8 mouse cellular contexts compared by ENCODE assay signal in the genomic region with DNA sequence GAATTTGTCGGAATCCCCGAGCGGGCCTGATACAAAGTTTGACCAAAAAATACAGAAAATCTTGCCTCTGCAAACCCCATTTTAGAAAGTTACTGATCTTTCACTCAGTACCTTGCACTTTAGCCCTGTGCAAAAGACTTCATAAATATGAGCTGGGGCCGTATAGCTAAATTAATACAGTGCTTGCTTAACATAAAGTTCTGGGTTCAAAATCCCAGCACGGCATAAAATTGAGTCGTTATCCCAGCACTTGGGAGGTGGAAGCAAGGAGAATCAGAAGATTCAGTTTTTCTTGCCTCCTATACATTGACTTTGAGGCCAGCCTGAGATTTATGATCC. TPM values are rescaled to one million over a fixed set of nuclear protein-coding genes. Genes with fewer than 3 reads are reported as not detected.
DNase-seq lines count a peak whose midpoint lies in the region; ATAC-seq and TF ChIP-seq lines count a peak whose summit lies in the region.

No protein-coding gene starts in this region.

- peak; percentile 14; the same call in 1 of the 2 replicates for ATAC-seq in megakaryocyte, adult 5-6 weeks (ENCODE audit: poor library complexity, severe bottlenecking)

- DNase-seq in heart, embryonic 10.5 days (ENCODE audit: low spot score), result no peak
- no peak for DNase-seq in heart, adult 9 months (ENCODE audit: low spot score in 2 of 2)
- no peak for DNase-seq in hindbrain, embryonic 10.5 days (ENCODE audit: low spot score)
- no peak for DNase-seq in frontal cortex, postnatal 14 days (ENCODE audit: low spot score in 2 of 2)
- DNase-seq in spleen, postnatal 14 days (ENCODE audit: low spot score in 2 of 2), result no peak
- DNase-seq in cerebellum, postnatal 25 days, result no peak

- peak overlapping the region; percentile 97 for H3K4me3 ChIP-seq in heart, embryonic 10.5 days
- H3K4me3 ChIP-seq in E14TG2a.4 (replicated peaks; ENCODE audit: low read length), result peak overlapping the region; percentile 95
- H3K4me3 ChIP-seq in hindbrain, embryonic 10.5 days, result peak overlapping the region; percentile 83

- H3K4me1 ChIP-seq in heart, embryonic 10.5 days, result peaks cover 32% of the 10 kb centered on the region
- peaks cover 68% of the 10 kb centered on the region for H3K4me1 ChIP-seq in E14TG2a.4 (replicated peaks; ENCODE audit: low read depth, low read length)
- H3K4me1 ChIP-seq in hindbrain, embryonic 10.5 days (replicated peaks), result peaks cover 42% of the 10 kb centered on the region

- H3K27ac ChIP-seq in heart, embryonic 10.5 days, result peak overlapping the region; percentile 98
- H3K27ac ChIP-seq in hindbrain, embryonic 10.5 days, result peak overlapping the region; percentile 94

- no peak for TF ChIP-seq CTCF in E14TG2a.4 (conservative IDR thresholded peaks at IDR 0.05; ENCODE audit: low read length)

- no peaks in the 10 kb centered on the region for H3K9me3 ChIP-seq in heart, embryonic 10.5 days
- H3K9me3 ChIP-seq in E14TG2a.4 (ENCODE audit: low read length), result no peaks in the 10 kb centered on the region
- no peaks in the 10 kb centered on the region for H3K9me3 ChIP-seq in hindbrain, embryonic 10.5 days

- peaks cover 26% of the 10 kb centered on the region for H3K36me3 ChIP-seq in heart, embryonic 10.5 days
- peaks cover 34% of the 10 kb centered on the region for H3K36me3 ChIP-seq in E14TG2a.4 (ENCODE audit: insufficient read depth, low read length)
- H3K36me3 ChIP-seq in hindbrain, embryonic 10.5 days, result peaks cover 34% of the 10 kb centered on the region

- no peaks in the 10 kb centered on the region for H3K27me3 ChIP-seq in heart, embryonic 10.5 days (ENCODE audit: insufficient read depth, poor library complexity, severe bottlenecking)
- no peaks in the 10 kb centered on the region for H3K27me3 ChIP-seq in E14TG2a.4 (ENCODE audit: insufficient read depth, low read length)
- H3K27me3 ChIP-seq in hindbrain, embryonic 10.5 days (ENCODE audit: insufficient read depth, poor library complexity, severe bottlenecking), result no peaks in the 10 kb centered on the region

- WGBS in heart, embryonic 10.5 days, result 14% methylated on average over 6 of the region's 6 CpGs
- WGBS in hindbrain, embryonic 10.5 days, result 14% methylated on average over 6 of the region's 6 CpGs

RNA-seq across cellular contexts. Expression of gene Akr1a1, which starts 0.3 kb away (rescaled TPM):
- 664 and 694 TPM in 2 replicates for polyA plus RNA-seq in heart, embryonic 10.5 days (2016; fragmentation: Nextera tagmentation; extraction: Ambion mirVana)
- 559 and 600 TPM in 2 replicates for polyA plus RNA-seq in hindbrain, embryonic 10.5 days (2016; fragmentation: Nextera tagmentation; extraction: Ambion mirVana)
- 465 and 471 TPM in 2 replicates for total RNA-seq in megakaryocyte, adult 5-6 weeks (2015)
- 733 and 897 TPM in 2 replicates for total RNA-seq in megakaryocyte, adult 5-6 weeks (2017)

RNA-seq across cellular contexts. Expression of gene Nasp, which starts 24.0 kb away (rescaled TPM):
- 130 and 174 TPM in 2 replicates for polyA plus RNA-seq in heart, embryonic 10.5 days (2016; fragmentation: Nextera tagmentation; extraction: Ambion mirVana)
- 178 and 293 TPM in 2 replicates for polyA plus RNA-seq in hindbrain, embryonic 10.5 days (2016; fragmentation: Nextera tagmentation; extraction: Ambion mirVana)
- total RNA-seq in megakaryocyte, adult 5-6 weeks (2015), result 95.7 and 101 TPM in 2 replicates
- total RNA-seq in megakaryocyte, adult 5-6 weeks (2017), result 225 and 236 TPM in 2 replicates

RNA-seq across cellular contexts. Expression of gene Prdx1, which starts 33.6 kb away (rescaled TPM):
- polyA plus RNA-seq in heart, embryonic 10.5 days (2016; fragmentation: Nextera tagmentation; extraction: Ambion mirVana), result 1,191 and 1,224 TPM in 2 replicates
- polyA plus RNA-seq in hindbrain, embryonic 10.5 days (2016; fragmentation: Nextera tagmentation; extraction: Ambion mirVana), result 1,211 and 1,387 TPM in 2 replicates
- total RNA-seq in megakaryocyte, adult 5-6 weeks (2015), result 556 and 644 TPM in 2 replicates
- total RNA-seq in megakaryocyte, adult 5-6 weeks (2017), result 344 and 395 TPM in 2 replicates

RNA-seq across cellular contexts. Expression of gene Ccdc17, which starts 55.3 kb away (rescaled TPM):
- 1.7 and 2.8 TPM in 2 replicates for polyA plus RNA-seq in heart, embryonic 10.5 days (2016; fragmentation: Nextera tagmentation; extraction: Ambion mirVana)
- 1.9 and 3.6 TPM in 2 replicates for polyA plus RNA-seq in hindbrain, embryonic 10.5 days (2016; fragmentation: Nextera tagmentation; extraction: Ambion mirVana)
- 2.7 and 3.3 TPM in 2 replicates for total RNA-seq in megakaryocyte, adult 5-6 weeks (2015)
- 2.6 and 4.3 TPM in 2 replicates for total RNA-seq in megakaryocyte, adult 5-6 weeks (2017)

RNA-seq across cellular contexts. Expression of gene Mmachc, which starts 56.4 kb away (rescaled TPM):
- 33.6 and 37.0 TPM in 2 replicates for polyA plus RNA-seq in heart, embryonic 10.5 days (2016; fragmentation: Nextera tagmentation; extraction: Ambion mirVana)
- 38.0 and 40.5 TPM in 2 replicates for polyA plus RNA-seq in hindbrain, embryonic 10.5 days (2016; fragmentation: Nextera tagmentation; extraction: Ambion mirVana)
- 8.1 and 10.9 TPM in 2 replicates for total RNA-seq in megakaryocyte, adult 5-6 weeks (2015)
- 5.2 and 6.4 TPM in 2 replicates for total RNA-seq in megakaryocyte, adult 5-6 weeks (2017)
